Comparison of ENCODE assay signal across 26 mouse cellular contexts in the genomic region with DNA sequence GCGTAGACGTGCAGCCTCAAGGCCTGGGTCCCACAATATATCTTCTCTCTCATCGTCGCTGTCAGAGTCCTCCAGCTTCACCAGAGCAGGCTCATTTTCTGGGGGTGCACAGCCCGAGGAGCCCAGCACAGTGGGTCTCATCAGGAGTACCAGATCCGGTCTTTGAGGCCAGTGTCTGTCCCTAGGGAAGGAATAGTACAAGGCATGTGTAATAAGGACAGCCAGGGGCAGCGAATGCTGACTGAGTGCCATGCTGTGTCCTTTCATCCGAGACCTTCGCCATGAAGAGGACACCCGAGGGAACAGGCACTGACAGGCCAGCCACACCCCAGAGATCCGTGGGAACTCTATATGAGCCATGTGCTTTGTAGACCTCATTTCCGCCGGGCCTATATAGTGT. TPM values are rescaled to one million over a fixed set of nuclear protein-coding genes. Genes with fewer than 3 reads are reported as not detected.
DNase-seq lines count a peak whose midpoint lies in the region; ATAC-seq and TF ChIP-seq lines count a peak whose summit lies in the region.
"Had no signal": no experiment of that assay in that cellular context is flagged by ENCODE, and none has a peak within 500 bp of the region (broad histone marks: within the 10 kb centered on the region; RNA-seq: fewer than 3 reads in every experiment).

No protein-coding gene starts in this region.

- 89% methylated on average over 13 of the region's 13 CpGs for WGBS in hindbrain, postnatal 0 days

- no peaks in the 10 kb centered on the region for H3K4me1 ChIP-seq in hindbrain, postnatal 0 days (ENCODE audit: insufficient read depth, low read length)

- H3K9ac ChIP-seq in hindbrain, postnatal 0 days (replicated peaks; ENCODE audit: low read length), result no peak overlapping the region
- H3K9ac ChIP-seq: embryonic facial prominence, embryonic 15.5 days; intestine, embryonic 15.5 days had no signal

- no peaks in the 10 kb centered on the region for H3K36me3 ChIP-seq in hindbrain, postnatal 0 days (ENCODE audit: insufficient read depth, low read length)
- H3K36me3 ChIP-seq: embryonic facial prominence, embryonic 15.5 days; G1E; hindbrain, embryonic 13.5 days; intestine, embryonic 15.5 days had no signal

- H3K4me2 ChIP-seq in hindbrain, postnatal 0 days (ENCODE audit: low read depth, low read length), result no peak overlapping the region

- peak; percentile 10 for DNase-seq in adrenal gland, adult 8-10 months
- no peak for DNase-seq in adrenal gland, adult 2 months
- DNase-seq in cerebellum, adult 8-10 months, result peak; percentile 34
- DNase-seq in cerebellum, postnatal 14 days, result no peak
- DNase-seq in layer of hippocampus, adult 11-12 months (ENCODE audit: low spot score), result peak; percentile 14
- no peak for DNase-seq in layer of hippocampus, postnatal 10 days (ENCODE audit: low spot score in 2 of 2)
- peak; percentile 67 for DNase-seq in cerebellum, adult 9-10 months
- DNase-seq in hindbrain, postnatal 0 days (ENCODE audit: low spot score), result no peak
- DNase-seq: adrenal gland, postnatal 14 days; B cell, adult 2 months; gastrocnemius, adult 2 months; gastrocnemius, postnatal 25 days; heart, postnatal 10 days; heart, postnatal 4 days; kidney, adult 18-20 months had no signal

- H3K27me3 ChIP-seq in hindbrain, postnatal 0 days (ENCODE audit: insufficient read depth, low read length), result no peaks in the 10 kb centered on the region
- H3K27me3 ChIP-seq: embryonic facial prominence, embryonic 15.5 days; intestine, embryonic 15.5 days had no signal

- no peak overlapping the region for H3K4me3 ChIP-seq in hindbrain, postnatal 0 days (ENCODE audit: low read length)

- no peaks in the 10 kb centered on the region for H3K9me3 ChIP-seq in hindbrain, postnatal 0 days (ENCODE audit: low read length)
- H3K9me3 ChIP-seq: embryonic facial prominence, embryonic 15.5 days; G1E; hindbrain, embryonic 13.5 days; intestine, embryonic 15.5 days had no signal

- no peak for ATAC-seq in hindbrain, postnatal 0 days
- ATAC-seq: CD4-positive, CD25-positive, alpha-beta regulatory T cell, adult 4 months; forebrain, embryonic 16.5 days had no signal

- TF ChIP-seq CTCF in hindbrain, postnatal 0 days (IDR thresholded peaks at IDR 0.05; ENCODE audit: low read depth), result no peak

- H3K27ac ChIP-seq in hindbrain, postnatal 0 days, result no peak overlapping the region
- H3K27ac ChIP-seq: embryonic facial prominence, embryonic 15.5 days; intestine, embryonic 15.5 days had no signal

RNA-seq across cellular contexts. Expression of a gene that starts 1.6 kb away (rescaled TPM):
- total RNA-seq in adrenal gland, adult 8-10 months (2022), result 1 to 10 TPM; 3.2 to 7.5 (median 5.9) TPM
- 1 to 10 TPM; 1.7 to 2.3 TPM for total RNA-seq in adrenal gland, adult 2 months (2021)
- 8.0 and 9.6 TPM in 2 replicates for polyA plus RNA-seq in adrenal gland, adult 2 months (2012; rRNA removed)
- 10 to 100 TPM; 14.3 to 17.7 TPM for total RNA-seq in layer of hippocampus, postnatal 10 days (2021)
- 9.6 and 11.5 TPM in 2 replicates for total RNA-seq in hindbrain, postnatal 0 days (2014; rRNA removed)
- polyA plus RNA-seq in hindbrain, postnatal 0 days (2015; fragmentation: Nextera tagmentation; extraction: Ambion mirVana), result 7.7 and 8.7 TPM in 2 replicates

RNA-seq across cellular contexts. Expression of a gene that starts 14.9 kb away (rescaled TPM):
- total RNA-seq in adrenal gland, adult 8-10 months (2022), result 100 to 1,000 TPM; 168 to 169 (median 168) TPM
- total RNA-seq in adrenal gland, adult 2 months (2021), result 100 to 1,000 TPM; 196 to 219 TPM
- 98.5 and 122 TPM in 2 replicates for polyA plus RNA-seq in adrenal gland, adult 2 months (2012; rRNA removed)
- total RNA-seq in layer of hippocampus, postnatal 10 days (2021), result 100 to 1,000 TPM; 198 to 220 TPM
- 320 and 345 TPM in 2 replicates for total RNA-seq in hindbrain, postnatal 0 days (2014; rRNA removed)
- 140 and 153 TPM in 2 replicates for polyA plus RNA-seq in hindbrain, postnatal 0 days (2015; fragmentation: Nextera tagmentation; extraction: Ambion mirVana)

RNA-seq across cellular contexts. Expression of a gene that starts 18.4 kb away (rescaled TPM):
- 100 to 1,000 TPM; 235 to 249 (median 240) TPM for total RNA-seq in adrenal gland, adult 8-10 months (2022)
- 100 to 1,000 TPM; 212 to 215 TPM for total RNA-seq in adrenal gland, adult 2 months (2021)
- polyA plus RNA-seq in adrenal gland, adult 2 months (2012; rRNA removed), result 37.2 and 41.9 TPM in 2 replicates
- total RNA-seq in layer of hippocampus, postnatal 10 days (2021), result 100 to 1,000 TPM; 133 to 151 TPM
- 59.7 and 68.0 TPM in 2 replicates for total RNA-seq in hindbrain, postnatal 0 days (2014; rRNA removed)
- polyA plus RNA-seq in hindbrain, postnatal 0 days (2015; fragmentation: Nextera tagmentation; extraction: Ambion mirVana), result 188 and 202 TPM in 2 replicates

RNA-seq across cellular contexts. Expression of a gene that starts 42.0 kb away (rescaled TPM):
- not detected for total RNA-seq in adrenal gland, adult 8-10 months (2022)
- not detected for total RNA-seq in adrenal gland, adult 2 months (2021)
- not detected in 2 replicates for polyA plus RNA-seq in adrenal gland, adult 2 months (2012; rRNA removed)
- total RNA-seq in layer of hippocampus, postnatal 10 days (2021), result not detected
- total RNA-seq in hindbrain, postnatal 0 days (2014; rRNA removed), result 0.43 and 0.58 TPM in 2 replicates
- 0.25 and 0.28 TPM in 2 replicates for polyA plus RNA-seq in hindbrain, postnatal 0 days (2015; fragmentation: Nextera tagmentation; extraction: Ambion mirVana)
- total RNA-seq: adrenal gland, postnatal 14 days; gastrocnemius, adult 2 months; gastrocnemius, postnatal 25 days; granulocyte monocyte progenitor cell, adult 5-6 weeks; heart, postnatal 10 days; heart, postnatal 4 days had no signal
- polyA plus RNA-seq: CD4-positive, CD25-positive, alpha-beta regulatory T cell, adult 4 months; embryonic facial prominence, embryonic 11.5 days; embryonic facial prominence, embryonic 15.5 days; erythroblast, embryonic 14.5 days; forebrain, embryonic 11.5 days; G1E; heart, embryonic 14.5 days; intestine, embryonic 15.5 days had no signal

RNA-seq across cellular contexts. Expression of a gene that starts 43.2 kb away (rescaled TPM):
- 10 to 100 TPM; 15.2 to 19.9 (median 17.5) TPM for total RNA-seq in adrenal gland, adult 8-10 months (2022)
- 10 to 100 TPM; 10.7 to 15.5 TPM for total RNA-seq in adrenal gland, adult 2 months (2021)
- polyA plus RNA-seq in adrenal gland, adult 2 months (2012; rRNA removed), result 53.7 and 59.9 TPM in 2 replicates
- 10 to 100 TPM; 25.8 to 27.3 TPM for total RNA-seq in layer of hippocampus, postnatal 10 days (2021)
- total RNA-seq in hindbrain, postnatal 0 days (2014; rRNA removed), result 41.6 and 47.6 TPM in 2 replicates
- 23.9 and 24.6 TPM in 2 replicates for polyA plus RNA-seq in hindbrain, postnatal 0 days (2015; fragmentation: Nextera tagmentation; extraction: Ambion mirVana)

Comparison
In these comparisons a context has a peak if more than half of its experiments do, and no peak if none do; other contexts are left out.
1. DNase-seq: peak in adrenal gland, adult 8-10 months (single experiment), cerebellum, adult 8-10 months (single experiment), layer of hippocampus, adult 11-12 months (single experiment) and cerebellum, adult 9-10 months (single experiment); none in adrenal gland, adult 2 months (single experiment), cerebellum, postnatal 14 days (0 of 2), layer of hippocampus, postnatal 10 days (0 of 2) and hindbrain, postnatal 0 days (single experiment).